Mouse (Mus musculus): Measurements from ENCODE around the gene Sult2a4.
"Not testable (repeated sequence)": the region's sequence is repeated elsewhere in the genome, so short reads cannot be mapped to it uniquely, and the experiment has no call there.

The Sult2a4 gene

GRCm38 (mm10) chr7:13989507-13989906, at the start of gene Sult2a4:
TSS of gene Sult2a4 (minus strand) at chr7:13989607.
- not testable (repeated sequence) for DNase-seq (ENCODE audit: low spot score in 2 of 2)

GRCm38 (mm10) chr7:14030831-14031230, 41.4 kb upstream of the Sult2a4 start:
- not testable (repeated sequence) for DNase-seq (ENCODE audit: low spot score in 2 of 2)

GRCm38 (mm10) chr7:14013083-14013482, 23.7 kb upstream of the Sult2a4 start:
- DNase-seq (ENCODE audit: low spot score in 2 of 2): no peak

GRCm38 (mm10) chr7:14010686-14011085, 21.3 kb upstream of the Sult2a4 start:
- not testable (repeated sequence) for DNase-seq (ENCODE audit: low spot score in 2 of 2)

All from frontal cortex, postnatal 25 days (tissue).